Mouse (Mus musculus) layer of hippocampus, adult 18-20 months (tissue): ENCODE measurements around the gene Mamstr. TPM values are rescaled to one million over a fixed set of nuclear protein-coding genes. Genes with fewer than 3 reads are reported as not detected.

Source experiments
- DNase-seq, 2 experiments: peaks; one replicate each; pipeline ENCODE4 v3.0.0; 2022; ENCODE audit warnings: low spot score in 2 of 2
- long read RNA-seq: library from polyadenylated mRNA; stranded (forward); transcript quantifications from one replicate; pipeline ENCODE4 v2.0.0, GENCODE M21; 2021
- total RNA-seq, 2 experiments: library from RNA; stranded (reverse); gene quantifications; 2 replicates each; pipeline ENCODE4 v1.2.3; 2021

Mamstr gene
- 1 to 10 TPM; 1.1 to 2.3 TPM for total RNA-seq
- long read RNA-seq, partial matches to known transcripts: 0 of 2 reads
- long read RNA-seq, other reads (novel, unspliced or antisense): 2 of 2 reads

GRCm38 (mm10) chr7:45639561-45640027, at the start of gene Mamstr:
Mamstr (plus strand) TSS chr7:45639977.
- DNase-seq: no peak

- DNase-seq: no peak
Measured at GRCm38 (mm10) chr7:45590874-45591273, 48.9 kb upstream of the Mamstr start.

- no peak for DNase-seq
Measured at GRCm38 (mm10) chr7:45591880-45592279, 47.9 kb upstream of the Mamstr start.

- peak; percentile 55 to 84 for DNase-seq
Measured at GRCm38 (mm10) chr7:45593118-45593815, 46.5 kb upstream of the Mamstr start.

GRCm38 (mm10) chr7:45595176-45595575, 44.6 kb upstream of the Mamstr start:
- no peak for DNase-seq

GRCm38 (mm10) chr7:45596107-45596506, 43.7 kb upstream of the Mamstr start:
- no peak for DNase-seq

- DNase-seq: no peak
Measured at GRCm38 (mm10) chr7:45597013-45597412, 42.8 kb upstream of the Mamstr start.

- no peak for DNase-seq
Measured at GRCm38 (mm10) chr7:45597527-45597926, 42.2 kb upstream of the Mamstr start.

GRCm38 (mm10) chr7:45598960-45599879, 40.6 kb upstream of the Mamstr start:
- no peak for DNase-seq

GRCm38 (mm10) chr7:45605704-45606289, 34.0 kb upstream of the Mamstr start:
- DNase-seq: no peak

GRCm38 (mm10) chr7:45609511-45609910, 30.3 kb upstream of the Mamstr start:
- DNase-seq: no peak

GRCm38 (mm10) chr7:45616277-45616676, 23.5 kb upstream of the Mamstr start:
- DNase-seq: no peak

GRCm38 (mm10) chr7:45617042-45617695, 22.6 kb upstream of the Mamstr start, which contains the start of gene Fut1:
Fut1 (plus strand) TSS chr7:45617289.
- DNase-seq: no peak

- DNase-seq: no peak
Measured at GRCm38 (mm10) chr7:45618316-45618715, 21.5 kb upstream of the Mamstr start.

GRCm38 (mm10) chr7:45619592-45619991, 20.2 kb upstream of the Mamstr start:
- DNase-seq: no peak

- DNase-seq: no peak
Measured at GRCm38 (mm10) chr7:45621443-45621842, 18.3 kb upstream of the Mamstr start, which contains the start of gene Izumo1. Izumo1 (plus strand) TSS chr7:45621811.

GRCm38 (mm10) chr7:45623507-45623906, 16.3 kb upstream of the Mamstr start:
- DNase-seq: no peak

- no peak for DNase-seq
Measured at GRCm38 (mm10) chr7:45624718-45625117, 15.1 kb upstream of the Mamstr start.

- DNase-seq: no peak
Measured at GRCm38 (mm10) chr7:45625481-45625880, 14.3 kb upstream of the Mamstr start.

GRCm38 (mm10) chr7:45626571-45627076, 13.2 kb upstream of the Mamstr start:
- DNase-seq: no peak

GRCm38 (mm10) chr7:45627261-45627660, 12.5 kb upstream of the Mamstr start, which contains the start of gene Rasip1:
Rasip1 (plus strand) TSS chr7:45627488.
- DNase-seq: no peak
